Mouse (Mus musculus): ENCODE measurements around the gene Hif3a.

Hif3a gene

GRCm38 (mm10) chr7:17022176-17022575 lies 40.1 kb downstream of the Hif3a start:
- DNase-seq: no peak

- no peak for DNase-seq
Measured at GRCm38 (mm10) chr7:17019426-17020166, 42.6 kb downstream of the Hif3a start.

- no peak for DNase-seq
Measured at GRCm38 (mm10) chr7:17017921-17018320, 44.3 kb downstream of the Hif3a start.

- DNase-seq: peak; percentile 97
Measured at GRCm38 (mm10) chr7:17017036-17017435, 45.2 kb downstream of the Hif3a start.

GRCm38 (mm10) chr7:17015381-17015780 lies 46.8 kb downstream of the Hif3a start:
- no peak for DNase-seq

GRCm38 (mm10) chr7:17011909-17012590 lies 50.2 kb downstream of the Hif3a start:
- DNase-seq: no peak

- no peak for DNase-seq
Measured at GRCm38 (mm10) chr7:17010010-17010347, 52.2 kb downstream of the Hif3a start.

- no peak for DNase-seq
Measured at GRCm38 (mm10) chr7:17009326-17010009, 52.8 kb downstream of the Hif3a start.

- no peak for DNase-seq
Measured at GRCm38 (mm10) chr7:17007300-17007699, 54.9 kb downstream of the Hif3a start.

GRCm38 (mm10) chr7:17004716-17005115 lies 57.5 kb downstream of the Hif3a start:
- no peak for DNase-seq

- DNase-seq: no peak
Measured at GRCm38 (mm10) chr7:17003230-17003960, 58.8 kb downstream of the Hif3a start.

GRCm38 (mm10) chr7:17002375-17003195 lies 59.6 kb downstream of the Hif3a start:
- peak; percentile 75 for DNase-seq

- DNase-seq: peak; percentile 83
Measured at GRCm38 (mm10) chr7:16999650-17000049, 62.6 kb downstream of the Hif3a start.

- DNase-seq: no peak
Measured at GRCm38 (mm10) chr7:16999233-16999632, 63.0 kb downstream of the Hif3a start.

GRCm38 (mm10) chr7:16995345-16995744 lies 66.9 kb downstream of the Hif3a start:
- DNase-seq: no peak

- DNase-seq: no peak
Measured at GRCm38 (mm10) chr7:16994400-16994799, 67.8 kb downstream of the Hif3a start.

GRCm38 (mm10) chr7:16993651-16994399 lies 68.4 kb downstream of the Hif3a start:
- DNase-seq: no peak

GRCm38 (mm10) chr7:16992451-16992807 lies 69.8 kb downstream of the Hif3a start, which contains the start of gene Ccdc8:
Ccdc8 (plus strand) TSS chr7:16992708.
- no peak for DNase-seq

GRCm38 (mm10) chr7:16991681-16992450 lies 70.4 kb downstream of the Hif3a start:
- DNase-seq: no peak

GRCm38 (mm10) chr7:16990006-16990744 lies 72.1 kb downstream of the Hif3a start:
- DNase-seq: no peak

All from right cerebral cortex, adult 18-20 months (tissue).